Mouse (Mus musculus) bone marrow, adult 2 months (tissue): ENCODE measurements around the gene Ppcs. TPM values are rescaled to one million over a fixed set of nuclear protein-coding genes. Genes with fewer than 3 reads are reported as not detected.

Experiments used
- H3K27ac ChIP-seq: fragments of 200-500 bp; 2 replicates; pipeline ENCODE4 v1.5.1; 2012; ENCODE audit warnings: low read depth, mild to moderate bottlenecking, control low read depth, inconsistent platforms, low read length; ENCODE audit not compliant: control insufficient read depth, poor library complexity, insufficient read depth
- H3K4me1 ChIP-seq: fragments of 200-500 bp; 2 replicates; pipeline ENCODE4 v1.6.1; 2011; ENCODE audit warnings: low read length; ENCODE audit not compliant: control insufficient read depth, insufficient read depth
- H3K4me3 ChIP-seq: fragments of 200-500 bp; replicated peaks from 2 replicates; pipeline ENCODE3; 2011; ENCODE audit warnings: mild to moderate bottlenecking, low read depth, low read length, control low read depth; ENCODE audit not compliant: control insufficient read depth
- CTCF ChIP-seq: fragments of 200-500 bp; IDR thresholded peaks from 2 replicates; pipeline ENCODE4 v1.5.1; 2011; ENCODE audit warnings: low read length, control low read depth; ENCODE audit not compliant: control insufficient read depth, insufficient read depth
- POLR2A ChIP-seq: fragments of 200-500 bp; IDR thresholded peaks from 2 replicates; pipeline ENCODE4 v1.6.1; 2011; ENCODE audit warnings: low read depth, mild to moderate bottlenecking, control low read depth, low read length, borderline replicate concordance; ENCODE audit not compliant: control insufficient read depth
- WGBS: fragments of 180-500 bp; shearing (Covaris S2); methylation state at CpG from one replicate; pipeline ENCODE4 v1.1.7; 2018; 5-methylcytosine and 5-hydroxymethylcytosine counted together
- polyA plus RNA-seq: library from polyadenylated mRNA; stranded (reverse); fragments of >200 nt; gene quantifications from 2 replicates; pipeline ENCODE4 v1.2.4, GENCODE M21; 2011; ENCODE audit warnings: low replicate concordance; ENCODE audit not compliant: missing spikeins, insufficient read depth, insufficient read length

Ppcs gene
- polyA plus RNA-seq, 1 experiment = 9.8 TPM

DNA sequence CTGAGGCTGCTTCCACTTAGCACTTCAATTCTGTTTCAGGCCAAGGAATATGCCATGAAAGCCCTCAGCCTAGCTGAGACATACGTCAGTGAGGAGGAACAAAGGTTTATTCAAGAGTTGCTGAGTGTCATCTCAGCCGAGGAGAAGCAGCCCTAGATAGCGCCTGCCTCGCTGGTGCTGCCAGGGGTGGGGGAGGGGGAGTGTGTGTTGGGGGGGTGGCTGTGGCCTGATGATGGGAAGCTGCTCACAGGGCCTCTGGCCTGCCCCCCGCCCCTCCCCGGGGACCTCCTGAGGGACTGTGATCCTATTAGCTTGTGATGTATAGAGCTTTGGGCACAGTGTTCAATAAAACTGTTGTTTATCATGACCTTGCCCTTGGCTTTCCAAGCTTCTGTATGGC lies 31.3 kb upstream of the Ppcs start:
- no peaks in the 10 kb centered on the region for H3K4me1 ChIP-seq
- H3K4me3 ChIP-seq = no peak overlapping the region
- TF ChIP-seq CTCF (no peak), POLR2A (no peak)
- no peak overlapping the region for H3K27ac ChIP-seq
- WGBS = 50% methylated on average over 6 of the region's 6 CpGs

DNA sequence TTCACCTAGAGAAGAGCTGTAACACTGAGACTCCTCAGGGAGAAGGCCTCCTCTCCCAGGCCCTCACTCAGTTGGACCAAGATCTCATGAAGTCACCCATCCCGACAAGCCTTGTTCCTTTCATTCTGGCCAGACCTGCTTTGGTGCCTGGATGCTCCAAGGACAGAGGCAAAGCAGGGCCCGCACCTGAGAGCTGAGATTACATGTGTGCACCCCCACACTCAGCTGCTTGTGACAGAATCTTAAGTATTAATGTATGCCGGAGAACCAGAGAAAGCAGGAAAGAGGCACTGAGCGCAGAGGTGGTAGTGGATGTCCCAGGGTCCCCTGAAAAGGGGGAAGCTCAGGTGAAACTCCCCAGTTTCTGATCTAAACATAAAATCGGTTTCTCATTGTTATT lies 30.9 kb upstream of the Ppcs start:
- Histone ChIP-seq H3K4me1 (no peaks in the 10 kb centered on the region), H3K4me3 (no peak overlapping the region), H3K27ac (no peak overlapping the region)
- 68% methylated on average over 5 of the region's 5 CpGs for WGBS
- TF ChIP-seq POLR2A = no peak
- no peak for TF ChIP-seq CTCF

DNA sequence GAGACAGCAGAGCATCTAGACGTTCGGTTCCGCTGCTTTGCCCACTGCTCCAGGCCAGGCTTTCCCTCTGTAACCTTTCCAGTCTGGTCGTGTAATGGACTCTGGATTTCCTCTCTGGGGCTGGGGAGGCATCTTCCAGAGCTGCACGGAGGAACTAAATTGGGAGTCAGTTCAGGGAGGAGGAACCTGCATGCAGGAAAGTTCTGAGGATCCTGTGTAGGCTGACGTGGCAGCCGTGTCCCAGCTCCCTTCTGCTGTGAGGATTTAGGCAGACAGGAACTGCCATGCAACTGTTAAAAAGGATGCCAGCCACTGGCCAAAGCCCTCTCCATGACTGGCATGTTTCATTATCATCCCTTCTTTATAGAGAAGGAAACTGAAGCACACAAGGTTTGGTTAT lies 28.2 kb upstream of the Ppcs start:
- Histone ChIP-seq H3K4me3 (no peak overlapping the region), H3K4me1 (no peaks in the 10 kb centered on the region), H3K27ac (no peak overlapping the region)
- 68% methylated on average over 7 of the region's 7 CpGs for WGBS
- no peak for TF ChIP-seq POLR2A
- TF ChIP-seq CTCF = no peak

DNA sequence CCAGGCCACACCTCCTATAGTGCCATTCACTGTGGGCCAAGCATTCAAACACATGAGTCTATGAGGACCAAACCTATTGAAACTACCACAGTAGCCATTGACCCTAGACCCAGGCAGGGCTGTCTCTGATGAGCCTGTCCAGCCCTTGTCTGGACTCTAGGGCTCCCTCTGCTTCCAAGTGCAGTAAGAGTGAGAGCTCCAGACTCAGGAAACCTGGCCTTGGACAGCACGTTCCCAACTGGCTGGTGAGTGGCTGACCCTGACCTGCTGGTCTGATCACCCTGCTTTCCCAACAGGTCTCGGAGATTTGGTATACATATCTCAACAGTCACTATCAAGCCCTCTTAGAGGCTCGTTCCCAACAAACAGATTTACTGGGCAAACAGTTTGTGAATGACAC lies 25.6 kb upstream of the Ppcs start:
- 82% methylated on average over 3 of the region's 3 CpGs for WGBS
- TF ChIP-seq CTCF (no peak), POLR2A (no peak)
- H3K4me3 ChIP-seq = no peak overlapping the region
- no peaks in the 10 kb centered on the region for H3K4me1 ChIP-seq
- H3K27ac ChIP-seq = no peak overlapping the region

DNA sequence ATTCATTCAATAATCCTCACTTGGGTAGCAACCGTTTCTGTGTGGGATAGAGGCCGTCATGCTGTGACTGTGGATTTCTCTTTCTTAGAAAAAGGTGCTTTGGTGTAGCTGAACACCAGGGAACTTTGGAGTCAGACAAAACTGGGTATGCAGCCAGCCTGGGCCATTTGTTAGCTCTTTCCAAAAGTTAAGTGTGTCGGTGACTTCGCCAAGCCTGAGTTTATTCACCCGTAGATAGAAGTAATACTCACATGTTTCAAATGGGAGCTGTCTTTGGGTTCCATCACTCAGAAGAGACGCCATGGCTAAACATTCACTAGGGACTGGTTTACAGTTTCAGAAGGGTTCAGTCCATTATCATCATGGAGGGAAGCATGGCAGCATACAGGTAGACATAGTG lies 25.0 kb upstream of the Ppcs start:
- Histone ChIP-seq H3K27ac (no peak overlapping the region), H3K4me3 (no peak overlapping the region), H3K4me1 (no peaks in the 10 kb centered on the region)
- TF ChIP-seq CTCF (no peak), POLR2A (no peak)
- WGBS = 87% methylated on average over 6 of the region's 6 CpGs

DNA sequence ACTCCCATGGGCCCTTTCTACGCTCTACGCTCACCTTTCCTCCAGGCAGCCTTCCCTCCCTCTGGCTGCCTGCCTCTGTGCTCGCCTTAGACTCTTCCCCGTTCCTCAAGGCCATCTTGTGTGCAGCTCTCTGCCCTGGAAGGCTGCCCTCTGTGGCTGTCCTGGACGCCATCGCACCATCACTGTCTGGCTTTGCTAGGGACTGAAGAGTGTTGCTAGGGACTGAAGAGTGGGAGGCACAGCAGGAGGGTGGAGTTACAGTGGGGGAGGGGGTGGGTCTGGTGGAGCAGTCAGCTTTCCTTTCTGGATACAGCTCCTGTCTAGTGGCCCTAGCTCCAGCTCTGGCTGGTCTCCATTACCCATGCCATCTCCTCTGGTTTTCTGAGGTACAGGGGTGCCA lies 20.3 kb upstream of the Ppcs start:
- H3K27ac ChIP-seq = no peak overlapping the region
- no peaks in the 10 kb centered on the region for H3K4me1 ChIP-seq
- TF ChIP-seq CTCF (no peak), POLR2A (no peak)
- 81% methylated on average over 6 of the region's 6 CpGs for WGBS
- no peak overlapping the region for H3K4me3 ChIP-seq

DNA sequence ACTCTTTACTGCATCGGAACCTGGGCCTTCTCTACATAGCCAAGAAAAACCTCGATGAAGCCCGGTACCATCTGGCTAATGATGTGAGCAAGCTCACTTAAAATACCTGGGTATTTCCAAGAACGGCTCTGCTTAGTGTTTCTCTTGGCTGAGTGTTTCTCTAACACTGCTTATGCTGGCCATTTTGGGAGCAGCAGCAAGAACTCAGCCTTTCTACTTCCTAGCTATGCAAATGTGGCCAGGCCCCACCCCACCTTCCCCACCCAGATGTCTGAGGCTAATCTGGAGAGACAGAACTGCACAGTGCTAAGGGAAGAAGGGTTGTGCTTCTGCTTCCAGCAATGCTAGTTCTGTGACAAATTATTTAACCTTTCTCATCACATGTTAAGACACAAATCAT lies 19.6 kb upstream of the Ppcs start:
- no peak for TF ChIP-seq CTCF
- no peak for TF ChIP-seq POLR2A
- Histone ChIP-seq H3K4me3 (no peak overlapping the region), H3K4me1 (no peaks in the 10 kb centered on the region), H3K27ac (no peak overlapping the region)
- 89% methylated on average over 4 of the region's 4 CpGs for WGBS

DNA sequence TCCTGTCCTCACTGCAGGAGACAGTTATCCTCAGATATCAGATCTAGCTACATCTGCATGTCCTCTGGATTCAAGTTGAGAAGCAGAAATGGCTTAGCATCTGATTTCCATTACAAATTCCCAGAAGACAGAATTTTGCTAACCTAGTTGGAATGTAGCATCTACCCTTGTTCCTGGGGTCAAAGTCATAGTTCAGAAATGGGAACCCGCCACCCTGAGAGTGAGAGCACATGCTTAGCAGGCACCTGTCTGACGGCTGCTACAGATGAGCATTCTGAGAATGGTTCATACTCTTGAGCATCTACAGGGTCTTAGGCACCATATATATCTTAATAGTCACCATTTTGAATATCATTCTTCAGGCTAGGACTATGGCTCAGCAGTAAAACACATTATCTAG lies 15.7 kb upstream of the Ppcs start:
- WGBS = 85% methylated on average over 2 of the region's 2 CpGs
- H3K4me3 ChIP-seq = no peak overlapping the region
- H3K4me1 ChIP-seq = no peaks in the 10 kb centered on the region
- no peak for TF ChIP-seq CTCF
- no peak for TF ChIP-seq POLR2A
- H3K27ac ChIP-seq = no peak overlapping the region

DNA sequence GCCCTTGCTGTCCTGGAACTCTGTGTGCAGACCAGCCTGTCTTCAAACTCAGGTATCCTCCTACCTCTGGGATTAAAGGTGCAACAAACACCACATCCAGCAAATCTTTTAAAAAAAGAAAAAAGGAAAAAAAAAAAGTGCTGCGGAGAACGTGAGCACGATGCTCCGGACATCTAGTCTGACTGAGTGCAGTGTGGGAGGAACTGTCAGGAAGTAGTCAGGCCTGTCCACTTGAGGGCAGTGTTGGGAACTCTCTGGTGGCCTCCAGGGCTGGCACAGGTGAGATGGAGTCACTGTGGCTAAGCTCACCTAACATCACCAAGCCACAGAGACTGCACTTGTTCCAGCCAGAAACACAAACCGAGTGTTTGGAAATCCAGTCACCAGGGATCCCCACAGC lies 8.5 kb upstream of the Ppcs start:
- H3K27ac ChIP-seq = no peak overlapping the region
- H3K4me1 ChIP-seq = peaks cover 6% of the 10 kb centered on the region
- WGBS = 27% methylated on average over 5 of the region's 5 CpGs
- TF ChIP-seq CTCF (peak; percentile 84), POLR2A (no peak)
- H3K4me3 ChIP-seq = no peak overlapping the region
